Mouse (Mus musculus) kidney, adult 18-20 months (tissue): ENCODE measurements around the gene Gm17361.
"Not testable (repeated sequence)": the region's sequence is repeated elsewhere in the genome, so short reads cannot be mapped to it uniquely, and the experiment has no call there.

Source experiments
- DNase-seq: peaks from one replicate; pipeline ENCODE4 v3.0.0; 2021

Gene Gm17361

GRCm38 (mm10) chrX:125003863-125004262, at the start of gene Gm17361:
TSS of gene Gm17361 (plus strand) at chrX:125004163.
- not testable (repeated sequence) for DNase-seq
